In the genomic region with DNA sequence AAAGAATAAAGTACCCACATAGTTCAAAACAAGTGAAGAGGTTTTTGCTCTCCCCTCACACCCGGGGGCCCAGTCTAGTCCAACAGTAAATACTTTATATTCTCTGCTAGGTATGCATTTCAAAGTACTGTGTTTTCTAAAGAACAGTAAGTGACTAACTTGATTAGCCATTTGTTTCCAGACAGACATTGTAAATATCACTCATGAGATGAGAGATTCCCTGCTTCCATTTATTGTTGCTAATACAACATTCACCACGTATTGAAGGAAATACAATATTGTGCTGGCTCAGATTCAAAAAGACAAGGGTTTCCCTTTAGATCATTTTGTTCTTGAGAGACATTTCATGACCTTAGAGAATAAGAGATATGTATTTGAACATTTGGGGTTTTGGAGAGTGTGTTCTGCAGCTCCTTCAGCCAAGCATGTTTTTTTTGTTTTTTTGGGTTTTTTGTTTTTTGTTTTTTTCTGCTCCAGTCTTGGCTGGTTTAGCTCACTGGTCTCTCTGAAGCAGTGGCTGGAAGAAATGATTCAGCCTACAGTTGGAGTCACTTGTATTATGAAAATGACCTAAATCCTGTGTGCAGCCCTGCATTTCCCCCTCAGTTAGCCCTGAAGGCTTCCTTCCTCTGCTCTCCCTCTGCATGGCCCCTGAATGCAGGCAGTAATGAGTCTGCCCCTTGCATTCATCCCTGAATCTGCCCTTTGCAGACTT, we compare ENCODE assay signal across 12 mouse cellular contexts.
A peak's percentile ranks its signal among the peaks of the same experiment; 100 is the strongest.
DNase-seq lines count a peak whose midpoint lies in the region; ATAC-seq and TF ChIP-seq lines count a peak whose summit lies in the region.
"Had no signal": no experiment of that assay in that cellular context is flagged by ENCODE, and none has a peak within 500 bp of the region (broad histone marks: within the 10 kb centered on the region; RNA-seq: fewer than 3 reads in every experiment).

No protein-coding gene starts in this region.

- 56% methylated on average over 2 of the region's 2 CpGs for WGBS in kidney, adult 2 months
- WGBS in stomach, embryonic 16.5 days = 49% methylated on average over 2 of the region's 2 CpGs
- 29% methylated on average over 2 of the region's 2 CpGs for WGBS in stomach, postnatal 0 days
- 49% methylated on average over 2 of the region's 2 CpGs for WGBS in intestine, postnatal 0 days

- no peak for TF ChIP-seq POLR2A in kidney, adult 2 months (IDR thresholded peaks at IDR 0.05; ENCODE audit: low read depth, low read length)

- no peak overlapping the region for H3K4me3 ChIP-seq in kidney, adult 2 months (ENCODE audit: insufficient read depth, low read depth, low read length)
- H3K4me3 ChIP-seq in stomach, embryonic 16.5 days (replicated peaks; ENCODE audit: low read length) = no peak overlapping the region
- H3K4me3 ChIP-seq in stomach, postnatal 0 days (ENCODE audit: low read depth, low read length) = no peak overlapping the region
- H3K4me3 ChIP-seq in intestine, postnatal 0 days (ENCODE audit: low read depth, low read length) = no peak overlapping the region
- H3K4me3 ChIP-seq: midbrain, embryonic 12.5 days had no signal

- H3K36me3 ChIP-seq in kidney, adult 2 months (ENCODE audit: control insufficient read depth, insufficient read depth, low read length) = no peaks in the 10 kb centered on the region
- no peaks in the 10 kb centered on the region for H3K36me3 ChIP-seq in stomach, embryonic 16.5 days (ENCODE audit: control insufficient read depth, insufficient read depth, low read length)
- H3K36me3 ChIP-seq in stomach, postnatal 0 days (ENCODE audit: control insufficient read depth, insufficient read depth, low read length) = no peaks in the 10 kb centered on the region
- no peaks in the 10 kb centered on the region for H3K36me3 ChIP-seq in intestine, postnatal 0 days (ENCODE audit: control insufficient read depth, insufficient read depth)
- H3K36me3 ChIP-seq: midbrain, embryonic 12.5 days had no signal

- H3K4me1 ChIP-seq in kidney, adult 2 months (ENCODE audit: control insufficient read depth, insufficient read depth, low read length) = no peaks in the 10 kb centered on the region
- H3K4me1 ChIP-seq in stomach, embryonic 16.5 days (ENCODE audit: control insufficient read depth, insufficient read depth, low read length) = peaks cover 6% of the 10 kb centered on the region; the same call in 1 of the 2 replicates
- H3K4me1 ChIP-seq in stomach, postnatal 0 days (replicated peaks; ENCODE audit: control insufficient read depth, insufficient read depth) = peaks cover 8% of the 10 kb centered on the region; the same call in 1 of the 2 replicates
- H3K4me1 ChIP-seq in intestine, postnatal 0 days (replicated peaks; ENCODE audit: control insufficient read depth, insufficient read depth, low read length) = no peaks in the 10 kb centered on the region

- TF ChIP-seq CTCF in kidney, adult 2 months (conservative IDR thresholded peaks at IDR 0.05; ENCODE audit: insufficient read depth, insufficient read length, low read depth, low read length) = no peak
- TF ChIP-seq CTCF in stomach, postnatal 0 days (IDR thresholded peaks at IDR 0.05; ENCODE audit: low read depth) = no peak
- no peak for TF ChIP-seq CTCF in intestine, postnatal 0 days (IDR thresholded peaks at IDR 0.05; ENCODE audit: low read depth)

- DNase-seq in kidney, adult 2 months = peak; percentile 7
- no peak for DNase-seq in kidney, postnatal 36 days
- DNase-seq in stomach, postnatal 0 days (ENCODE audit: low spot score) = no peak
- no peak for DNase-seq in adrenal gland, postnatal 14 days
- no peak for DNase-seq in left cerebral cortex, postnatal 25 days (ENCODE audit: low spot score in 2 of 2)
- DNase-seq: adrenal gland, postnatal 10 days; cerebellum, adult 2 months; gastrocnemius, postnatal 14 days; kidney, adult 18-20 months had no signal

- H3K27me3 ChIP-seq in kidney, adult 2 months (replicated peaks; ENCODE audit: control insufficient read depth, insufficient read depth, low read length) = no peaks in the 10 kb centered on the region
- H3K27me3 ChIP-seq in stomach, embryonic 16.5 days (ENCODE audit: control insufficient read depth, insufficient read depth, low read length) = no peaks in the 10 kb centered on the region
- no peaks in the 10 kb centered on the region for H3K27me3 ChIP-seq in stomach, postnatal 0 days (ENCODE audit: control insufficient read depth, insufficient read depth, low read length)
- no peaks in the 10 kb centered on the region for H3K27me3 ChIP-seq in intestine, postnatal 0 days (replicated peaks; ENCODE audit: control insufficient read depth, insufficient read depth, low read length)
- H3K27me3 ChIP-seq: midbrain, embryonic 12.5 days had no signal

- no peaks in the 10 kb centered on the region for H3K9me3 ChIP-seq in stomach, embryonic 16.5 days (replicated peaks; ENCODE audit: control insufficient read depth, low read length)
- H3K9me3 ChIP-seq in stomach, postnatal 0 days (ENCODE audit: control insufficient read depth, low read length) = no peaks in the 10 kb centered on the region
- no peaks in the 10 kb centered on the region for H3K9me3 ChIP-seq in intestine, postnatal 0 days (ENCODE audit: control insufficient read depth)
- H3K9me3 ChIP-seq: midbrain, embryonic 12.5 days had no signal

- intact Hi-C loops in left cerebral cortex, postnatal 25 days (cut with DNase I) = no loop called here

- H3K27ac ChIP-seq in kidney, adult 2 months (ENCODE audit: insufficient read depth, low read depth, low read length) = no peak overlapping the region
- no peak overlapping the region for H3K27ac ChIP-seq in stomach, embryonic 16.5 days (ENCODE audit: low read length)
- H3K27ac ChIP-seq in stomach, postnatal 0 days (replicated peaks) = no peak overlapping the region
- no peak overlapping the region for H3K27ac ChIP-seq in intestine, postnatal 0 days (ENCODE audit: low read depth, low read length)
- H3K27ac ChIP-seq: midbrain, embryonic 12.5 days had no signal

- ATAC-seq in stomach, embryonic 16.5 days (ENCODE audit: insufficient read depth, low FRiP score) = no peak
- no peak for ATAC-seq in stomach, postnatal 0 days (ENCODE audit: low FRiP score, low TSS enrichment)
- no peak for ATAC-seq in intestine, postnatal 0 days

- H3K9ac ChIP-seq in stomach, embryonic 16.5 days (ENCODE audit: low read length) = no peak overlapping the region
- no peak overlapping the region for H3K9ac ChIP-seq in stomach, postnatal 0 days (ENCODE audit: low read length)
- H3K9ac ChIP-seq in intestine, postnatal 0 days (ENCODE audit: low read depth, low read length) = no peak overlapping the region
- H3K9ac ChIP-seq: midbrain, embryonic 12.5 days had no signal

- peak overlapping the region; percentile 46; the same call in 1 of the 2 replicates for H3K4me2 ChIP-seq in stomach, embryonic 16.5 days (ENCODE audit: low read depth, low read length)
- H3K4me2 ChIP-seq in stomach, postnatal 0 days (replicated peaks; ENCODE audit: low read depth) = no peak overlapping the region
- 0 out of 2 replicates have a peak overlapping the region, but pooled peaks have one; percentile 13 for H3K4me2 ChIP-seq in intestine, postnatal 0 days (replicated peaks; ENCODE audit: low read depth)

- no peak for TF ChIP-seq EP300 in stomach, postnatal 0 days (optimal IDR thresholded peaks at IDR 0.05)
